Mouse (Mus musculus): ENCODE measurements around the gene Ankle2.

The Ankle2 gene

GRCm38 (mm10) chr5:110230780-110231461 is at the start of gene Ankle2:
Ankle2 (plus strand) TSS chr5:110231004.
- peak; percentile 94 for DNase-seq

GRCm38 (mm10) chr5:110181716-110182115 is 49.1 kb upstream of the Ankle2 start:
- DNase-seq: no peak

GRCm38 (mm10) chr5:110203164-110203895 is 27.5 kb upstream of the Ankle2 start:
- peak; percentile 33 for DNase-seq

DNA sequence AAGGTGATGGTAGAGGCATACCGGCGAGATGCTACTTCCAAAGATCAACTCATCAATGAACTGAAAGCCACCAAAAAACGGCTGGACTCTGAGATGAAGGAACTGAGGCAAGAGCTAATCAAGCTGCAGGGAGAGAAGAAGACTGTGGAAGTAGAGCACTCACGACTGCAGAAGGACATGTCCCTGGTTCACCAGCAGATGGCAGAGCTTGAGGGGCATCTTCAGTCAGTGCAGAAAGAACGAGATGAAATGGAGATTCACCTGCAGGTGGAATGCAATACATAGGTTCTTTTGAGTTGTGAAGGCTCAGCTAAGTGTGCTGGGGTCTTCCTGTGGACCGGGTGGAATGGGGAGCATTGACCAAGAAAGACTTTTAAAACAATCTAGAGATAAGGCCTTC is 26.0 kb upstream of the Ankle2 start:
- DNase-seq: peak; percentile 37

DNA sequence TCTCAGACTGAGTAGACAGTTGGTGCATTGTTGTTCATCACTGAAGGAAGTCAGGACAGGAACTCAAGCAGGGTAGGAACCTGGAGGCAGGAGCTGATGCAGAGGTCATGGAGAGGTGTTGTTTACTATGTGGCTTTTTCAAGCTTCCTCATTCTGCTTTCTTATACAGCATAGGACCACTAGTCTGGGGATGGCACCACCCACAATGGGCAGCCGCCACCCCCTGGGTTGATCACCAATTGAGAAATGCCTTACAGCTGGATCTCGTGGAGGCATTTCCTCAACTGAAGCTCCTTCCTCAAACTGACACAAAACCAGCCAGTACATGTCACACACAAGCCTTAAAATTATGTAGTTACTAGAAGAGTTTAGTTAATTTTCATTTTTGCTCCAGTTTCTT is 19.5 kb upstream of the Ankle2 start:
- DNase-seq: no peak

DNA sequence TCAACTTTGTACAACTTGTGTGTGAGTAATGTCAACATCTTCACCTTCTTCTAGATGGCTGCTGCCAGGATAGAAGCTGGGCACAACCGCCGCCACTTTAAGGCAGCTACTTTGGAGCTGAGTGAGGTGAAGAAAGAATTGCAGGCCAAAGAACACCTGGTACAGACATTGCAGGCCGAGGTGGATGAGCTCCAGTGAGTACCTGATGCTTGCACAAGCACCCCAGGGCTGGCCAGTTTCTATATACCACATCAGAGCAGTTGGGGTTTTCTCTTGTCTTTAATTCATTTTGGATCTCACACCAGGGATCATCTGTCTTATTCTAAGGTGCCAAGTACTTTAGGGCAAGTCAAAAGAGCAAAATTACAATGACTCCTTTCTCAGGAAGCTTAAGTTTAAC is 14.0 kb upstream of the Ankle2 start:
- no peak for DNase-seq

DNA sequence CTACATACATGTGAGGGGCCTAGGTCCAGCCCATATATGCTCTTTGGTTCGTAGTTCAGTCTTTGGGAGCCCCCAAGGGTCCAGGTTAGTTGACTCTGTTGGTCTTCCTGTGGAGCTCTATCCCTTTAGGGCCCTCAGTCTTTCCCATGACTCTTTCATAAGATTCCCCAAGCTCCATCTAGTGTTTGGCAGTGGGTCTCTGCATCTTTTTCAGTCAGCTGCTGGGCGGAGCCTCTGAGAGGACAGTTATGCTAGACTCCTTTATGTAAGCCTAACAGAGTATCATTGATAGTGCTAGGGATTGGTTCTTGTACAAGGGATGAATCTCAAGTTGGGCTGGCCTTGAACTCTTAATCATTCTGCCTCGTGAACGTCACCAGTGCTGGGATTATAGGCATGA is 10.5 kb upstream of the Ankle2 start:
- DNase-seq: no peak

- DNase-seq: no peak
Observed at GRCm38 (mm10) chr5:110222757-110223156, 8.0 kb upstream of the Ankle2 start.

DNA sequence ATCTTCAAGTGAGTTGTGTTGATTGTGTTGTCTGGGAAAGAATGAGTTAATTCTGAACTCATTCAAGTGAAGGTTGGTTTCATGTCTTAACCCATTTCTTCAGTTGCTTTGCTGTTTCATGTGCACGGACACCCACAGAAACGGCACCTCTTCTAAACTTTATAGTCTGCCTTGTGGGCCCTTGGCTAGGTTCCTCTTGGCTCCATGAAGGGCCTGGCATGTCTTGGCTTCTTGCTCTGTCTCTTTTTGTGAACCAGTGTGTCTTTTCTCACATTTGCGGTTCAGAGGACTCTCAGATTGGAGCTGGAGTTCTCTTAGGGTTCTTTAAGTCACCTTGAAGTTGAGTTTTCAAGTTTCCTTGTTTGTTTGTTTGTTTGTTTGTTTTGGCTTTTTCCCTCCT is 5.7 kb upstream of the Ankle2 start:
- DNase-seq: no peak

DNA sequence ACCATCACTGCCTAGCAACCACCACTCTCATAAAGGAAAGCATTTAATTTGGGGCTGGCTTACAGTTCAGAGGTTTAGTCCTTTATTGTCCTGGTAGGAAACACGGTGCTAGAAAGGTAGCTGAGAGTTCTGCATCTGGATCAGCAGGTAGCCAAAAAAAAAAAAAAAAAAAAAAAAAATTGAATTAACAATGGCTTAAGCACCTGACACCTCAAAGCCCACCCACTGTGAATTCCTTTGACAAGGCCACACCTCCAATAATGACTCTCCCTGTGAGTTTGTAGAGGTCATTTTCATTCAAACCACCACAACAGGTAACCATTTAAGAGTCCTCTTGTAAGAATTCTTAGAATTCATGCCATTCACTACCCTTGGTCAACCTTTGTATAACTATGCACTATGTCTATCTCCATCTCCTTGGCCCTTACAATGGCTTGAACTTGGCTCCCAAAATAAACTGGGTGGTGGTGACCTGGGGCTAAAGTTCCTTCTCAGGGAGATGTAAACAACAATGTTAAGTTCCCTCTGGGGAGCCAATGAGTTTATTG is 3.4 kb upstream of the Ankle2 start:
- no peak for DNase-seq

DNA sequence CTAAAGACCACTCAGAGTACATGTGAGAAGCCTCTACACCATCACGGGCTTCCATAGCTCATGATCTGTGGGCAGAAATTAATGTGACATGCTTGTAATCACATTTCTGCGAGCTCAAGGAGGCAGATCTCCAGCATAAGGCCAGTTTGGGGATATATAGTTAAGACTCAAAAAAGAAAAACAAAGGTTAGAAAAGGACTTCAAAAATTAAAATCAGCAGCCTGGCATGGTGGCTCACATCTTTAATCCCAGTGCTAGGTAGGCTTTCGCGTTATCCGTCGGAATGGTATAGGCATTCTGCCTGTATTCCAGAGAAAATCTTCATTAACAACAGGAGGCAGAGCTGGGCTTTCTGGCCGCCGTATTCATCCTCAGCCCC is 414 bp upstream of the Ankle2 start:
- no peak for DNase-seq

- peak; percentile 30 for DNase-seq
Observed at GRCm38 (mm10) chr5:110231638-110232037, 834 bp downstream of the Ankle2 start.

DNA sequence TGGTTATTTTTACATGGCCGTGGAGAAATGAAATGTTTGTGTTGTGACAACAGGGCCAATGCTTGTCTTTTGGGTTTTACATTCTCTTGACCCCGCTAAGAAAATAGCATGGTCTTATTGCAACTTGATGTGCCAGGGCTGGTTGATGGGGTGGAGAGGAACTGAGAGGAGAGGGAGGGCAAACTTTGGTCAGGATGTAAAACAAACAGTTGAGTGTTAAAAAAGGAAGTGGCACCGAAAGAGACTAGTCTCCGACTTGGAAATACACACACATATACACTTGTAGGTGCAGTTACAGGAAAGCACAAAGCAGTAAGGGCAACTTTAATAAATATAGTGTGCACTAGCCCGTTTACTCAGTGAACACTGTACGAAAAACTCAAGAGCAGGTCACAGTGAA is 1.5 kb downstream of the Ankle2 start:
- no peak for DNase-seq

- DNase-seq: no peak
Observed at GRCm38 (mm10) chr5:110244091-110244490, 13.3 kb downstream of the Ankle2 start.

GRCm38 (mm10) chr5:110266941-110267340 is 36.1 kb downstream of the Ankle2 start:
- no peak for DNase-seq

GRCm38 (mm10) chr5:110269141-110270101 is 38.6 kb downstream of the Ankle2 start, which contains the start of gene Pgam5:
Pgam5 (minus strand) TSS chr5:110269913.
- DNase-seq: peak; percentile 95

- no peak for DNase-seq
Observed at GRCm38 (mm10) chr5:110270242-110270641, 39.4 kb downstream of the Ankle2 start.

- DNase-seq: no peak
Observed at GRCm38 (mm10) chr5:110274147-110274546, 43.3 kb downstream of the Ankle2 start.

GRCm38 (mm10) chr5:110274846-110275245 is 44.0 kb downstream of the Ankle2 start:
- no peak for DNase-seq

DNA sequence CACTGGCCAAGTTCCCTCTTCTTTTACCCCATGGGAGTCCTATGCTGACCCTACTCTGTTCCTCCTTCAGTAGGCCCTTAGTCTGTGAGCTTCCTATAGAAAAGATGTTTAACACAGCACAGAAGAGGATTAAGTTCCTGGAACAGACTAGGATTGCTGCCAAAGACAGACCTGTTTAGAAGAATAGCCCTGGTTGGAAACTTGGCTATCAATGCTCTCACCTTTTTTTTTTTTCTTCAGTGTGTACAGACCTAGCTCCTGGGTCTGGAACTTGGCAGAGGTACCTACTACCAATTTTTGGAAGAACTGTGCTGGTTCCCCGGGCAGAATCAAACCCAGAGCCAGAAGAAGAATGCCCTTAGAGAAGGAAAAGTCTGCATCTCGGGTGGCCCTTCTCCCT is 45.6 kb downstream of the Ankle2 start:
- no peak for DNase-seq

DNA sequence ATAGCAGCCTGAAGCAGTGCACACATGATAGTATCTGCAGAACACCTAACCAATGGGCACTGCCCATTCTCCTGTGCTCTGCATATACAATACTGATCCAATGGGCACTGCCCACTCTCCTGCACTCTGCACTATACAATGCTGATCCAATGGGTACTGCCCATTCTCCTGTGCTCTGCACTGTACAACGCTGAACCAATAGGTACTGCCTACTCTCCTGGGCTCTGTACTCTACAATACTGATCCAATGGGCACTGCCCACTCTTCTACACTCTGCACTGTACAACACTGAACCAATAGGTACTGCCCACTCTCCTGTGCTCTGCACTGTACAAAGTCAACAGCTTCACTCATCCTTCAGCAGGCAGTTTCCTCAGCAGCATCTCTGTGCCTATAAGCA is 46.1 kb downstream of the Ankle2 start:
- DNase-seq: no peak

DNA sequence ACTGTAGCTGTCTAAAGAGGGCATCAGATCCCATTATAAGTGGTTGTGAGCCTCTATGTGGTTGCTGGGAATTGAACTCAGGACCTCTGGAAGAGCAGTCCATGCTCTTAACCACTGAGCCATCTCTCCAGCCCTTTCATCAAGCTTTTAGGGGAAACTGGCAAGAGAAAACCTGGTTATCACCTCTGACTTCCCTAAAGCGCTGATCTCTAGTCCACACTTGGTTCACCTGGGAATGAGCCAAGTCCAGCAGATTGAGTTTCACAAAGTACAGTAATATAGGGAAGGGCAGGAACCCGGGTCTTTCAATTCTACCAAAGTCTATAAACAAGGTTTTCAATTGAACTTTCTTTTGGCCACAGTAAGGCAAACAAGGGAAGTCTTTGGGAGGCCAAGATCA is 51.2 kb downstream of the Ankle2 start:
- no peak for DNase-seq

DNA sequence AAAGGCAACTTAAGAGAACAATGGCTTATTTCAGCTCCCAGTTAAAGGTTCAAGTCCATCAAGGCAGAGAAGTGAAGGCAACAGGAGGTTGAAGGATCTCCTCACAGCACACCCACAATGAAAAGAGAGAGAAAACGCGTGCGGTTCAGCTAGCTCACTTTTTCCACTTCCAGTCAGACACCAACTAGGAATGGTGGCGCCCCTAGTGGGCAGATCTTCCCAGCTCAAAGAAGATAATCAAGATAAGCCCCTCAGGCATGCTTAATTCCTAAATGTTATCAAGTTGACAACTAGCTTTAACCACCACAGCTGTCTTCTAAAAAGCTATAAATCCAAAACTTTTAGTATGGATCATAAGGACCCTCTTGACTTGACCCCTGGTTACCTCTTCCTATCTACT is 53.7 kb downstream of the Ankle2 start:
- peak; percentile 91 for DNase-seq
